Mouse (Mus musculus) forebrain, embryonic 15.5 days (tissue): ENCODE data around the gene Tex21. TPM values are rescaled to one million over a fixed set of nuclear protein-coding genes. Genes with fewer than 3 reads are reported as not detected.
"Not testable (repeated sequence)": the region's sequence is repeated elsewhere in the genome, so short reads cannot be mapped to it uniquely, and the experiment has no call there.

ENCODE experiments used
- ATAC-seq: fragments of 200-750 bp; cut with Nextera tagmentation; replicated peaks from 2 replicates; pipeline ENCODE4 v1.8.0; 2017; ENCODE audit warnings: mild to moderate bottlenecking, moderate TSS enrichment, moderate library complexity
- H3K27ac ChIP-seq: fragments of 300-500 bp; sonication (generic); replicated peaks from 2 replicates; pipeline ENCODE4 v1.5.1; 2015; ENCODE audit warnings: mild to moderate bottlenecking, inconsistent platforms
- H3K27me3 ChIP-seq: fragments of 300-500 bp; sonication (generic); 2 replicates; pipeline ENCODE4 v1.6.1; 2015; ENCODE audit warnings: inconsistent platforms
- H3K36me3 ChIP-seq: fragments of 300-500 bp; sonication (generic); 2 replicates; pipeline ENCODE4 v1.6.1; 2015; ENCODE audit warnings: mild to moderate bottlenecking, inconsistent platforms
- H3K4me1 ChIP-seq: fragments of 300-500 bp; sonication (generic); 2 replicates; pipeline ENCODE4 v1.6.1; 2015; ENCODE audit warnings: inconsistent platforms
- H3K4me2 ChIP-seq: fragments of 300-500 bp; sonication (generic); replicated peaks from 2 replicates; pipeline ENCODE4 v1.6.1; 2015; ENCODE audit warnings: mild to moderate bottlenecking, inconsistent platforms
- H3K4me3 ChIP-seq: fragments of 300-500 bp; sonication (generic); 2 replicates; pipeline ENCODE4 v1.5.1; 2015; ENCODE audit warnings: mild to moderate bottlenecking, inconsistent platforms
- H3K9ac ChIP-seq: fragments of 300-500 bp; sonication (generic); replicated peaks from 2 replicates; pipeline ENCODE4 v1.6.1; 2015; ENCODE audit warnings: mild to moderate bottlenecking, inconsistent platforms
- H3K9me3 ChIP-seq: fragments of 300-500 bp; sonication (generic); 2 replicates; pipeline ENCODE4 v1.6.1; 2016; ENCODE audit warnings: inconsistent platforms
- WGBS: fragments of 180-500 bp; shearing (Covaris S2); methylation state at CpG from one replicate; pipeline ENCODE4 v1.1.7; 2015; ENCODE audit warnings: mixed read lengths; 5-methylcytosine and 5-hydroxymethylcytosine counted together
- polyA plus RNA-seq: library from polyadenylated mRNA; unstranded; fragments of >200 nt; fragmentation: Nextera tagmentation; extraction: Ambion mirVana; gene quantifications from 2 replicates; pipeline ENCODE4 v1.2.1, GENCODE M21; 2015

The Tex21 gene
- polyA plus RNA-seq, 1 experiment from 2014 or later, result not detected

- H3K4me1 ChIP-seq, result no peaks in the 10 kb centered on the region
- H3K27me3 ChIP-seq, result no peaks in the 10 kb centered on the region
- no peak overlapping the region for H3K4me3 ChIP-seq
- no peak for ATAC-seq
- H3K9me3 ChIP-seq, result no peaks in the 10 kb centered on the region
- H3K4me2 ChIP-seq, result no peak overlapping the region
- H3K27ac ChIP-seq, result no peak overlapping the region
- H3K9ac ChIP-seq, result no peak overlapping the region
- 83% methylated on average over 6 of the region's 6 CpGs for WGBS
- H3K36me3 ChIP-seq, result no peaks in the 10 kb centered on the region
Measured at GRCm38 (mm10) chr12:76230644-76231043, 15.9 kb downstream of the Tex21 start.

- not testable (repeated sequence) for H3K36me3 ChIP-seq, ATAC-seq, H3K9ac ChIP-seq, H3K4me1 ChIP-seq, H3K27ac ChIP-seq, H3K9me3 ChIP-seq, H3K4me3 ChIP-seq, H3K4me2 ChIP-seq, H3K27me3 ChIP-seq
- WGBS, result 58% methylated on average over 1 of the region's 8 CpGs
Measured at GRCm38 (mm10) chr12:76222104-76222503, 24.4 kb downstream of the Tex21 start.

- no peak for ATAC-seq
- Histone ChIP-seq H3K4me3 (no peak overlapping the region), H3K9ac (no peak overlapping the region), H3K27me3 (no peaks in the 10 kb centered on the region), H3K36me3 (no peaks in the 10 kb centered on the region), H3K27ac (no peak overlapping the region), H3K4me1 (no peaks in the 10 kb centered on the region), H3K4me2 (no peak overlapping the region), H3K9me3 (no peaks in the 10 kb centered on the region)
- WGBS, result 77% methylated on average over 11 of the region's 11 CpGs
Measured at GRCm38 (mm10) chr12:76216716-76217115, 29.8 kb downstream of the Tex21 start.

- no peaks in the 10 kb centered on the region for H3K9me3 ChIP-seq
- H3K9ac ChIP-seq, result no peak overlapping the region
- no peak overlapping the region for H3K4me3 ChIP-seq
- no peak for ATAC-seq
- no peaks in the 10 kb centered on the region for H3K4me1 ChIP-seq
- WGBS, result 29% methylated on average over 5 of the region's 5 CpGs
- no peak overlapping the region for H3K4me2 ChIP-seq
- H3K27me3 ChIP-seq, result no peaks in the 10 kb centered on the region
- no peaks in the 10 kb centered on the region for H3K36me3 ChIP-seq
- H3K27ac ChIP-seq, result no peak overlapping the region
Measured at GRCm38 (mm10) chr12:76215121-76215520, 31.4 kb downstream of the Tex21 start.

- no peak for ATAC-seq
- Histone ChIP-seq H3K36me3 (no peaks in the 10 kb centered on the region), H3K27me3 (no peaks in the 10 kb centered on the region), H3K4me1 (no peaks in the 10 kb centered on the region), H3K27ac (no peak overlapping the region), H3K4me2 (no peak overlapping the region), H3K9me3 (no peaks in the 10 kb centered on the region), H3K4me3 (no peak overlapping the region), H3K9ac (no peak overlapping the region)
- WGBS, result 91% methylated on average over 5 of the region's 5 CpGs
Measured at GRCm38 (mm10) chr12:76209429-76209974, 37.0 kb downstream of the Tex21 start.

GRCm38 (mm10) chr12:76200326-76200725 is 46.2 kb downstream of the Tex21 start:
- WGBS, result 76% methylated on average over 4 of the region's 4 CpGs

GRCm38 (mm10) chr12:76197071-76197470 is 49.5 kb downstream of the Tex21 start:
- ATAC-seq, result peak; percentile 76
- Histone ChIP-seq H3K4me3 (peak overlapping the region; percentile 34), H3K27me3 (no peaks in the 10 kb centered on the region), H3K27ac (no peak overlapping the region; the same call in 1 of the 2 replicates), H3K9ac (0 out of 2 replicates have a peak overlapping the region, but pooled peaks have one; percentile 47), H3K4me2 (peak overlapping the region; percentile 73), H3K4me1 (peaks cover 15% of the 10 kb centered on the region), H3K9me3 (no peaks in the 10 kb centered on the region), H3K36me3 (no peaks in the 10 kb centered on the region)
- WGBS, result 42% methylated on average over 8 of the region's 8 CpGs

More at GRCm38 (mm10) chr12:76200326-76200725, 46.2 kb downstream of the Tex21 start:
- Histone ChIP-seq H3K4me3 (no peak overlapping the region), H3K27me3 (no peaks in the 10 kb centered on the region), H3K9me3 (no peaks in the 10 kb centered on the region), H3K4me2 (no peak overlapping the region), H3K4me1 (peaks cover 15% of the 10 kb centered on the region), H3K36me3 (no peaks in the 10 kb centered on the region), H3K27ac (no peak overlapping the region), H3K9ac (no peak overlapping the region)
- ATAC-seq, result no peak

GRCm38 (mm10) chr12:76196709-76197054 is 49.9 kb downstream of the Tex21 start:
- no peaks in the 10 kb centered on the region for H3K9me3 ChIP-seq
- 9% methylated on average over 6 of the region's 6 CpGs for WGBS
- no peaks in the 10 kb centered on the region for H3K36me3 ChIP-seq
- H3K4me1 ChIP-seq, result peaks cover 15% of the 10 kb centered on the region
- peak overlapping the region; percentile 47 for H3K9ac ChIP-seq
- ATAC-seq, result peak; percentile 87
- H3K4me3 ChIP-seq, result peak overlapping the region; percentile 34
- H3K27me3 ChIP-seq, result no peaks in the 10 kb centered on the region
- H3K4me2 ChIP-seq, result peak overlapping the region; percentile 73
- no peak overlapping the region; the same call in 1 of the 2 replicates for H3K27ac ChIP-seq

- under 1% methylated on average over 22 of the region's 22 CpGs for WGBS
- H3K4me2 ChIP-seq, result peak overlapping the region; percentile 73
- no peak overlapping the region; the same call in 1 of the 2 replicates for H3K27ac ChIP-seq
- no peaks in the 10 kb centered on the region for H3K36me3 ChIP-seq
- peaks cover 15% of the 10 kb centered on the region for H3K4me1 ChIP-seq
- peak; percentile 70 for ATAC-seq
- H3K9me3 ChIP-seq, result no peaks in the 10 kb centered on the region
- H3K4me3 ChIP-seq, result peak overlapping the region; percentile 34
- H3K27me3 ChIP-seq, result no peaks in the 10 kb centered on the region
- H3K9ac ChIP-seq, result peak overlapping the region; percentile 39
Measured at GRCm38 (mm10) chr12:76195912-76196708, 50.4 kb downstream of the Tex21 start.

GRCm38 (mm10) chr12:76194526-76194925 is 52.0 kb downstream of the Tex21 start:
- no peaks in the 10 kb centered on the region for H3K27me3 ChIP-seq
- H3K4me1 ChIP-seq, result peaks cover 15% of the 10 kb centered on the region
- H3K9ac ChIP-seq, result no peak overlapping the region
- no peak overlapping the region for H3K27ac ChIP-seq
- no peak overlapping the region for H3K4me3 ChIP-seq
- no peaks in the 10 kb centered on the region for H3K36me3 ChIP-seq
- H3K9me3 ChIP-seq, result no peaks in the 10 kb centered on the region
- ATAC-seq, result no peak
- 70% methylated on average over 3 of the region's 3 CpGs for WGBS
- no peak overlapping the region for H3K4me2 ChIP-seq

GRCm38 (mm10) chr12:76190940-76191339 is 55.6 kb downstream of the Tex21 start:
- Histone ChIP-seq H3K9ac (no peak overlapping the region), H3K9me3 (no peaks in the 10 kb centered on the region), H3K27me3 (no peaks in the 10 kb centered on the region), H3K4me1 (peaks cover 4% of the 10 kb centered on the region), H3K36me3 (no peaks in the 10 kb centered on the region), H3K4me3 (no peak overlapping the region), H3K27ac (no peak overlapping the region), H3K4me2 (no peak overlapping the region)
- ATAC-seq, result 0 out of 2 replicates have a peak, but pooled peaks have one; percentile 58
- 50% methylated on average over 11 of the region's 11 CpGs for WGBS

GRCm38 (mm10) chr12:76187849-76188248 is 58.7 kb downstream of the Tex21 start:
- WGBS, result 43% methylated on average over 8 of the region's 8 CpGs
- Histone ChIP-seq H3K4me2 (no peak overlapping the region), H3K9ac (no peak overlapping the region), H3K9me3 (no peaks in the 10 kb centered on the region), H3K4me3 (no peak overlapping the region), H3K27me3 (no peaks in the 10 kb centered on the region), H3K27ac (no peak overlapping the region), H3K36me3 (no peaks in the 10 kb centered on the region), H3K4me1 (no peaks in the 10 kb centered on the region)
- ATAC-seq, result 0 out of 2 replicates have a peak, but pooled peaks have one; percentile 46
